Mouse (Mus musculus) skeletal muscle tissue, adult 2 months (tissue): ENCODE data around the gene Uaca.
"Not testable (repeated sequence)": the region's sequence is repeated elsewhere in the genome, so short reads cannot be mapped to it uniquely, and the experiment has no call there.

Experiments used
- DNase-seq: peaks from one replicate; pipeline ENCODE4 v3.0.0-alpha.2; 2012; ENCODE audit warnings: low read depth, low spot score

Uaca gene

GRCm38 (mm10) chr9:60794841-60795351, 554 bp downstream of the Uaca start:
- peak; percentile 39 for DNase-seq

DNA sequence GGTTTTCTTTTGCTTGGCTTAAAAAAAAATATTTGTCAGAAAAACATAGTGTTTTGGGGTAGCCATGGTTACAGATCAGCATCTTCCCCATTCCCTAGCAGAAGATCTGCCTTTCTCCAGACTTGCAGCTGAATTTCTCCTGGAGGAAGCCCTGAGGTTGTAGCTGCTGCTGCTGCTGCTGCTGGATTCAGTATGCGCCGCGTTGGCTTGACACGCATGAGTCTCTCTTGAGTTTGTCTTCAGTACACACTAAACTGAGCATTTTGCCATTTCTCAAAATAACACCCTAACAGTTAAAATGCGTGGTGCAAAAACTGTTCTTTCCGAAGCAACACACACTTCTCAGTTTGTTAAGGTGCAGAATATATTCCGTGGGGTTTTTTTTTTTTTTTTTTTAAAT, 1.7 kb downstream of the Uaca start:
- no peak for DNase-seq

DNA sequence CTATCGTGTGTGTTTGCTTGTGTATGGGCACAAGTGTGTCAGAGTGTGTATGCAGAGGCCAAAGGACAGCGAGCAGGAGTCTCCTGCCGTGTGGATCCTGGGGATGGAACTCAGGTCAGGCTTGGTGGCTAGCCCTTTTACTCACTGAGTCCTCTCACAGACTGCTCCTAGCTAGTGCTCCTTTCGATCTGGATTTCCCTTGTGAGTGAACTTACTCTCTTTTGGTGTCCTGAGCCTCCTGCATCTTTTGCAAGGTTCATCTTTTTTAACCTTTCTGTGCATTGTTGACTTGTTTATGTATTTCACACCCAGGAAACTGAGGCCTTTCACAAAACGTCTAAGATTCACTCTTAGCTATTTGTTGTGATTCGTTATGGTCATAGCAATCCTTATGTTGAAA, 2.8 kb downstream of the Uaca start:
- DNase-seq: no peak

GRCm38 (mm10) chr9:60799061-60799460, 4.7 kb downstream of the Uaca start:
- no peak for DNase-seq

GRCm38 (mm10) chr9:60800663-60801382, 6.5 kb downstream of the Uaca start:
- no peak for DNase-seq

GRCm38 (mm10) chr9:60801746-60802145, 7.4 kb downstream of the Uaca start:
- DNase-seq: no peak

- DNase-seq: no peak
Observed at GRCm38 (mm10) chr9:60802341-60802740, 8.0 kb downstream of the Uaca start.

GRCm38 (mm10) chr9:60806021-60806420, 11.7 kb downstream of the Uaca start:
- DNase-seq: no peak

GRCm38 (mm10) chr9:60807996-60808395, 13.7 kb downstream of the Uaca start:
- DNase-seq: peak; percentile 40

- DNase-seq: peak; percentile 38
Observed at GRCm38 (mm10) chr9:60813139-60813880, 19.0 kb downstream of the Uaca start.

DNA sequence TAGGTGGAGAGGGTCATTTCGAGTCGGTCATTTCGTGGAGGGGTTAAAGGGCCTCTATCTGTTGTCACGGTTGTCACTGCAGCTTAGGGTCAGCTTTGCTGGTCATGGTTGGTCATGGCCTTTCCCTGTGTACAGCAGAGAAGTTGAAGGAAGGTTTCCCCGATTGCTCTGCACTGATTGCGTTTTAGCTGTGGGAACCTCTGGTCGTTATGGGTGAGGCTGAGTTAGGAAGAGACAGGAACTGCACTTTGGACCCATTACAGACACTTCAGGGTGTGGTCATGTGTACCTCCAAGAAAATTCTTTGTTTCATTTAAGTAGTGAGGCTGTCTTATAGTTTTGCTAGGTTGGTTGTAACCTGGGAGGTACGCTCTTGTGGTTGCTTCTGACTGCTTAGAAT, 21.2 kb downstream of the Uaca start:
- DNase-seq: no peak

GRCm38 (mm10) chr9:60817585-60817984, 23.2 kb downstream of the Uaca start:
- no peak for DNase-seq

- DNase-seq: not testable (repeated sequence)
Observed at GRCm38 (mm10) chr9:60818582-60818981, 24.2 kb downstream of the Uaca start.

- DNase-seq: no peak
Observed at GRCm38 (mm10) chr9:60819340-60819739, 25.0 kb downstream of the Uaca start.

- DNase-seq: no peak
Observed at GRCm38 (mm10) chr9:60821501-60821900, 27.2 kb downstream of the Uaca start.

- no peak for DNase-seq
Observed at GRCm38 (mm10) chr9:60822681-60823080, 28.3 kb downstream of the Uaca start.

- peak; percentile 51 for DNase-seq
Observed at GRCm38 (mm10) chr9:60825506-60825905, 31.2 kb downstream of the Uaca start.

DNA sequence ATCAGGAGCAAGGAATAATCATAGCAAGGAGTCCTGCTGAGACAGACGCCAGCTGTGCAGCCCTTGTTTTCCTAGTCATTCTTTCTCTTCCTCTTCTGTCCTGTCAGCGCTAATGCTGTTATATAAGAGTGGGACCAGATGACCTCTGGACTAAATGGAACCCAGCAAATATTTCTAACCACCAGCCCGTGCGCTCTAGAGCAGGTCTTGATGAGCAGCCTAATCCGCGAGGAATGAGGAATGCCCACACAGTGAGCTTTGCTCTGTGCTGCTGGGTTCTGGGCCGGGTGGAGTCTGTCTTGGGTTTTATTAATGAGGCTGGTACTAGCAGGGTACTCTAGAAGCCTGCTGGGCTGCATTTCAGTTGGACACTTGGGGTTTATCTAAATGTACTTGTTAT, 32.4 kb downstream of the Uaca start:
- DNase-seq: peak; percentile 37

GRCm38 (mm10) chr9:60828196-60828595, 33.9 kb downstream of the Uaca start:
- no peak for DNase-seq

DNA sequence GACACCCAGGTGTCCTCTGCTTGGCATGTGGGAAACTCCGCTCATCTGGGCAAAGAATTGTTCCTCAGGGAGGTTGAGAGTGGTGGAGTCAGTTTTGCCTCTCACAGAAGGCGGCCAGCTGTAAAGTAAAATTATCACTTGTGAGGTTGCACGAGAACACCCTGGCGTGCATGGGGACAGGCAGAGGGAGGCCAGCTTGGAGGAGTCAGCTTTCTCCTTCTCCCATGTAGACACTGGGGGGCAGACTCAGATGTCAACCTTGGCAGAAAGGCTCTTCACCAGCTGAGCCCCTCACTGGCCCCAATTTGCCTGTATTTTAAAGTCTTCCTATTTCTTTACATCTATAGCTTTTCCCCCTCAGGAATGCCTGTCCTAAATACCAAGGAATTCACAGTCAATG, 35.3 kb downstream of the Uaca start:
- no peak for DNase-seq

DNA sequence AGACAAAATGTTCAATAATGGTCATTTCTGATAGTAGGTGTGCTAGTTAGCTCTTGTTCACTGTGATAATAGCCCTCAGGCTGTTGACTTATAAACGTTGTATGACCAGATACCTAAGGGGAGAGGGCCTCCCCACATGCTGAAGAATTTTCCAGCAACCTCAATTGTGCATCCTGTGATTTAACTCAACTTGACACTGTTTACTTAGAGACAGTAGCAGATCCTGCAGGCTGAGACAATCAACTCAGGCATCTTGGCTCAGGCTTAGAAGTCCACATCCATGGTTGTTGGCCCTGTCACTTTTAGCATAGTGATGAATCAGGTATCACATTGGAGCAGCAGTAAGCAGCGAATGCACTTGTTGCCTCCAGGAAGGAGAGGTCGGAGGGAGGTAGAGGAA, 35.7 kb downstream of the Uaca start:
- DNase-seq: no peak

- DNase-seq: no peak
Observed at GRCm38 (mm10) chr9:60832233-60832632, 37.9 kb downstream of the Uaca start.

DNA sequence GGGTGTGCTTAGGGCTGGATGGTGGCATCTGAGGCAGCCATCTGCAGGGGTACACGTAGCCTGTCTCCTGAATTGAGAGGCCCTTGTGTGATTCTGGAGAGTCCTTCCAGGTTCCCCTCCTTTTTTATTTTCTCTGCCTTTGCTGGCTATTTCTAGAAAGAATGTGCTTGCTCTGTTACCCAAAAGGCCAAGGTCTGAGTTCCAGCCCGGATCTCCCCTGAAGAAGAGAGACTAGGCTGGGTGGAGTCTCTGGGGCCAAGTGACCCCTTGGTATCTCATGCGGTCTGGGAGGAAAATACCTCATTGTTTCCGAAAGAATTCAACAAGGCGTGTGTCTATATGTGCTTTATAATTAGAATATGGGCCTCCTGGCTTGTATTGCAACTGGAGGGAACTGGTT, 41.8 kb downstream of the Uaca start:
- no peak for DNase-seq
